Mouse (Mus musculus) myocyte (in vitro differentiated cells): ENCODE measurements around the gene Wrnip1.
A peak's percentile ranks its signal among the peaks of the same experiment; 100 is the strongest.

ENCODE experiments used
- CEBPB ChIP-seq: IDR thresholded peaks from 2 replicates; pipeline ENCODE4 v1.6.1; 2011; ENCODE audit warnings: mild to moderate bottlenecking, moderate library complexity; ENCODE audit not compliant: poor library complexity, insufficient read depth, severe bottlenecking
- E2F4 ChIP-seq: IDR thresholded peaks from one replicate; pipeline ENCODE4 v1.6.1; 2011; ENCODE audit warnings: mild to moderate bottlenecking, control low read depth, moderate library complexity; ENCODE audit not compliant: insufficient read depth
- MAX ChIP-seq: IDR thresholded peaks from one replicate; pipeline ENCODE4 v1.6.1; 2011; ENCODE audit warnings: low read depth, mild to moderate bottlenecking, control low read depth
- MYOD1 ChIP-seq, 3 experiments: IDR thresholded peaks; one replicate each; pipeline ENCODE4 v1.6.1; 2011; ENCODE audit warnings: control low read depth in 2 of 3, low read depth in 2 of 3, mild to moderate bottlenecking in 2 of 3, moderate library complexity in 1 of 3; ENCODE audit not compliant: insufficient read length in 2 of 3, control insufficient read depth in 1 of 3
- MYOG ChIP-seq, 3 experiments: IDR thresholded peaks; one replicate each; pipeline ENCODE4 v1.6.1; 2011; ENCODE audit warnings: control low read depth in 2 of 3, low read depth in 2 of 3, mild to moderate bottlenecking in 2 of 3; ENCODE audit not compliant: insufficient read length in 2 of 3, control insufficient read depth in 1 of 3, insufficient read depth in 1 of 3
- POLR2A ChIP-seq: IDR thresholded peaks from one replicate; pipeline ENCODE4 v1.6.1; 2011; ENCODE audit warnings: low read depth, mild to moderate bottlenecking, control low read depth, moderate library complexity; ENCODE audit not compliant: insufficient read length
- POLR2AphosphoS2 ChIP-seq: IDR thresholded peaks from one replicate; pipeline ENCODE4 v1.6.1; 2011; ENCODE audit warnings: low read depth, control low read depth; ENCODE audit not compliant: insufficient read length
- SRF ChIP-seq: IDR thresholded peaks from one replicate; pipeline ENCODE4 v1.6.1; 2011; ENCODE audit warnings: low read depth; ENCODE audit not compliant: control insufficient read depth, insufficient read length
- TCF12 ChIP-seq: IDR thresholded peaks from one replicate; pipeline ENCODE4 v1.6.1; 2011; ENCODE audit warnings: mild to moderate bottlenecking, control low read depth; ENCODE audit not compliant: poor library complexity, insufficient read depth, severe bottlenecking
- TCF3 ChIP-seq: IDR thresholded peaks from one replicate; pipeline ENCODE4 v1.6.1; 2011; ENCODE audit warnings: low read depth, control low read depth; ENCODE audit not compliant: insufficient read length
- USF1 ChIP-seq: IDR thresholded peaks from one replicate; pipeline ENCODE4 v1.6.1; 2011; ENCODE audit warnings: low read depth, mild to moderate bottlenecking, control low read depth, moderate library complexity

DNA sequence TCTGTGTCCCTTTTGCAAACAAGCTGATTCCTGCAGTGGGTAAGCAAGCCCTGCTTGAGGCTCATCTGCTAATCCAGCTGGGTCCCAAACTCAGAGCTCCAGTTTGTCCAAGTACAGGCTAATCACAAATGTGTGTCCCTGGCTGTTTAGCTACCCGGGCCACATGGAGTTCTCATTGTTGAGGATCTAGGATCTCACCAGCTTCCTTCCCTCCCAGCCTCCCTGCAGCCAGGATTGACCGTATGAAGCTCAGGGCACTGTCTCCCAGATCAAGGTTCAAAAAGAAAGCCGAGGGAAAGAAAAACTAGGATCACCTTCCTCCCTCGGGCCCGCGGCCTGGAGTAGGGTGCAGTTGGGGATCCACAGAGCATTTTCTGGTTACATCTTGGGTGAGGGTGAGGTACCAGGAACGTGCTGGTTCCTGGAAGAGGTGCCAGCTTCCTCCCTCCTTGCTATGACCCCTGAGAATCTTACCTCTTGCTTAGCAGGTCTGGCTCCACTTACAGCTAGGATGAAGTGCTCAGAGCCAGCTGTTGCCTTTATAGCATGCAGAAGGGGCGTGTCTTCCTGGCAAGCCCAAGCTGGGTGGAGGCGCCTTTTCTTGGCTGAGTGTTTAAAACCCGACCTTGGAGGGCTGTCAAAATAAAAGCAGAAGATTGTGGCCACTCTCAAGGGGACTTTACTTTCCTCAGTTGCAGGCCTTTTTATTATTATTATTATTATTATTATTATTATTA, 49.0 kb downstream of the Wrnip1 start, which contains the start of gene Serpinb1a:
- TF ChIP-seq TCF12 (no peak), POLR2A (peak; percentile 79), CEBPB (no peak), MYOG (IDR thresholded peaks at IDR 0.05; ENCODE audit: control insufficient read depth in 1 of 3, insufficient read depth in 1 of 3, insufficient read length in 2 of 3, low read depth in 2 of 3) (peak in 1 of 3 experiments; percentile 61), USF1 (no peak), E2F4 (no peak), TCF3 (no peak), MAX (no peak), SRF (no peak), POLR2AphosphoS2 (peak; percentile 55), MYOD1 (IDR thresholded peaks at IDR 0.05; ENCODE audit: control insufficient read depth in 1 of 3, insufficient read length in 2 of 3, low read depth in 2 of 3) (peak in 2 of 3 experiments; percentile 55 to 59)
